Mouse (Mus musculus): Measurements from ENCODE around the gene Dvl1.

DNA sequence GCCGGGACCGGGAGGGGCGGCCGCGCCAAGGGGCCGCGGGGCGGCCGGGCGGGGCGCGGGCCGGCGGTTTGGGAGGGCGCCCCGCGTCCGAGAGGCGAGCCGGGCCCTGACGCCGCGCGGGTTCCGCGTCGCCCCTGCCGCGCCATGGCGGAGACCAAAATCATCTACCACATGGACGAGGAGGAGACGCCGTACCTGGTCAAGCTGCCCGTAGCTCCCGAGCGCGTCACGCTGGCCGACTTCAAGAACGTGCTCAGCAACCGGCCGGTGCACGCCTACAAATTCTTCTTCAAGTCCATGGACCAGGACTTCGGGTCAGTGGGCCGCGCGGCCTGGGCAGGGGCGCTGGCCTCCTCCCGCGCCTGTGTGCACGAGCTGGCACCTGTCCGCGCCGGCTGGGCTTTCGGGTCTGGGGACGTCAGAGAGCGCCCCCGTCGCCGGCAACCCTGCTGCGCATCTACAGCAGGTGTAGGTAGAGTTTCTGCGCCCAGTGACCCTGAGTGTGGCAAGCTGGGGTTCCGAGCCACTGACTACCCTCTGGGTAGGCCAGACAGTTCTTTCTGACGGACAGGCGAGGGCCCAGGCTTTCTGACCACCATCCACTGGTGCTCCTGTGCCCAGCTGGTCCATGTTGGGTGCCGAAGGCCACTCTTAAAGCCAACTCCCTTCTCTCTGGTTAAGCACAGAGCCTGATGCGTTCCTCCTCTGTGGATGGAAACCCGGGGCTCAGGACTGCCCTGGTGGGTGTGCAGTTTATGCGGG is 570 bp downstream of the Dvl1 start:
- 0 out of 2 replicates have a peak, but pooled peaks have one; percentile 2 for TF ChIP-seq CTCF (IDR thresholded peaks at IDR 0.05; ENCODE audit: control insufficient read depth, insufficient read depth, low read length)
- peak; percentile 28; the same call in 1 of the 2 replicates for TF ChIP-seq POLR2A (IDR thresholded peaks at IDR 0.05; ENCODE audit: borderline replicate concordance, control insufficient read depth, low read depth, low read length)

All from bone marrow, adult 2 months (tissue).